Mouse (Mus musculus) MEL (cell line): ENCODE data around the gene Slc9c1. TPM values are rescaled to one million over a fixed set of nuclear protein-coding genes. Genes with fewer than 3 reads are reported as not detected.

Experiments
- DNase-seq: peaks from one replicate; pipeline ENCODE4 v3.0.0; 2011; ENCODE audit warnings: low read depth, low spot score
- H3K27ac ChIP-seq: 2 replicates; pipeline ENCODE4 v1.5.1; 2012; ENCODE audit warnings: low read depth, mild to moderate bottlenecking, control low read depth, low read length, moderate library complexity; ENCODE audit not compliant: control insufficient read depth
- H3K27me3 ChIP-seq, 2 experiments: fragments of 150-350 bp in 1 of 2; sonication (generic) in 1 of 2; 2 replicates each; pipeline ENCODE4 v1.6.1; 2012; ENCODE audit warnings: low read length in 2 of 2, mild to moderate bottlenecking in 2 of 2, improper control_type of control experiment in 1 of 2, moderate library complexity in 1 of 2; ENCODE audit not compliant: insufficient read depth in 2 of 2, control insufficient read depth in 1 of 2
- H3K36me3 ChIP-seq, 2 experiments: 2 replicates each; pipeline ENCODE4 v1.6.1; 2012 to 2014; ENCODE audit warnings: low read length in 2 of 2, improper control_type of control experiment in 1 of 2, inconsistent platforms in 1 of 2, mild to moderate bottlenecking in 1 of 2; ENCODE audit not compliant: insufficient read depth in 2 of 2, control insufficient read depth in 1 of 2
- H3K4me1 ChIP-seq, 2 experiments: fragments of 150-350 bp in 1 of 2; sonication (generic) in 1 of 2; 2 replicates each; pipeline ENCODE4 v1.6.1; 2012; ENCODE audit warnings: low read length in 2 of 2, improper control_type of control experiment in 1 of 2, mild to moderate bottlenecking in 1 of 2; ENCODE audit not compliant: insufficient read depth in 2 of 2, control insufficient read depth in 1 of 2
- H3K4me3 ChIP-seq, 2 experiments: fragments of 150-350 bp in 1 of 2; sonication (generic) in 1 of 2; 2 replicates each; pipeline ENCODE4 v1.5.1; 2012; ENCODE audit warnings: low read depth in 2 of 2, low read length in 2 of 2, mild to moderate bottlenecking in 2 of 2, moderate library complexity in 2 of 2, control low read depth in 1 of 2, improper control_type of control experiment in 1 of 2; ENCODE audit not compliant: control insufficient read depth in 1 of 2, insufficient read depth in 1 of 2
- H3K79me2 ChIP-seq: 2 replicates; pipeline ENCODE4 v1.6.1; 2012; ENCODE audit warnings: mild to moderate bottlenecking, low read length, moderate library complexity; ENCODE audit not compliant: control insufficient read depth, poor library complexity, insufficient read depth
- H3K9ac ChIP-seq: 2 replicates; pipeline ENCODE4 v1.6.1; 2012; ENCODE audit warnings: low read depth, mild to moderate bottlenecking, control low read depth, low read length, moderate library complexity; ENCODE audit not compliant: control insufficient read depth, poor library complexity, severe bottlenecking
- H3K9me3 ChIP-seq: fragments of 150-350 bp; sonication (generic); replicated peaks from 2 replicates; pipeline ENCODE4 v1.6.1; 2012; ENCODE audit warnings: mild to moderate bottlenecking, low read length, improper control_type of control experiment, moderate library complexity; ENCODE audit not compliant: insufficient read depth
- BHLHE40 ChIP-seq: IDR thresholded peaks from 2 replicates; pipeline ENCODE4 v1.6.1; 2012; ENCODE audit warnings: low read depth, mild to moderate bottlenecking, inconsistent platforms, low read length, improper control_type of control experiment, borderline replicate concordance
- CHD2 ChIP-seq: IDR thresholded peaks from 2 replicates; pipeline ENCODE4 v1.6.1; 2011; ENCODE audit warnings: low read length, improper control_type of control experiment
- CTCF ChIP-seq, 3 experiments: IDR thresholded peaks in 2 of 3; conservative IDR thresholded peaks in 1 of 3; 2 replicates each; pipeline ENCODE4 v1.5.1; 2011 to 2012; ENCODE audit warnings: low read length in 3 of 3, low read depth in 2 of 3, mild to moderate bottlenecking in 2 of 3, improper control_type of control experiment in 1 of 3, inconsistent platforms in 1 of 3, mixed read lengths in 1 of 3, moderate library complexity in 1 of 3; ENCODE audit not compliant: control insufficient read depth in 1 of 3, insufficient read depth in 1 of 3, poor library complexity in 1 of 3, severe bottlenecking in 1 of 3
- E2F4 ChIP-seq: IDR thresholded peaks from 2 replicates; pipeline ENCODE4 v1.6.1; 2011; ENCODE audit warnings: low read depth, low read length, improper control_type of control experiment, borderline replicate concordance
- EP300 ChIP-seq, 2 experiments: IDR thresholded peaks; 2 replicates each; pipeline ENCODE4 v1.6.1; 2011; ENCODE audit warnings: improper control_type of control experiment in 2 of 2, low read length in 2 of 2, low read depth in 1 of 2, mild to moderate bottlenecking in 1 of 2
- ETS1 ChIP-seq: IDR thresholded peaks from 2 replicates; pipeline ENCODE4 v1.6.1; 2012; ENCODE audit warnings: low read depth, mild to moderate bottlenecking, inconsistent platforms, low read length, improper control_type of control experiment, moderate library complexity
- GABPA ChIP-seq: IDR thresholded peaks from 2 replicates; pipeline ENCODE4 v1.6.1; 2012; ENCODE audit warnings: low read depth, mild to moderate bottlenecking, inconsistent platforms, low read length, improper control_type of control experiment, moderate library complexity
- MAFK ChIP-seq: IDR thresholded peaks from 2 replicates; pipeline ENCODE4 v1.6.1; 2011; ENCODE audit warnings: low read depth, mild to moderate bottlenecking, low read length, improper control_type of control experiment, borderline replicate concordance
- MAX ChIP-seq: IDR thresholded peaks from 2 replicates; pipeline ENCODE4 v1.6.1; 2011; ENCODE audit warnings: low read length, improper control_type of control experiment
- MEF2A ChIP-seq: IDR thresholded peaks from 2 replicates; pipeline ENCODE4 v1.6.1; 2014; ENCODE audit warnings: low read depth, mild to moderate bottlenecking, inconsistent platforms, low read length, improper control_type of control experiment; ENCODE audit not compliant: poor library complexity, insufficient replicate concordance, severe bottlenecking; ENCODE audit errors: extremely low read depth
- MYC ChIP-seq: IDR thresholded peaks from 2 replicates; pipeline ENCODE4 v1.6.1; 2011; ENCODE audit warnings: low read depth, mild to moderate bottlenecking, low read length, improper control_type of control experiment, moderate library complexity
- POLR2A ChIP-seq, 2 experiments: IDR thresholded peaks; 2 replicates each; pipeline ENCODE4 v1.6.1; 2011 to 2012; ENCODE audit warnings: low read length in 2 of 2, mild to moderate bottlenecking in 2 of 2, control low read depth in 1 of 2, improper control_type of control experiment in 1 of 2, low read depth in 1 of 2, moderate library complexity in 1 of 2; ENCODE audit not compliant: control insufficient read depth in 1 of 2, insufficient read depth in 1 of 2, poor library complexity in 1 of 2
- RAD21 ChIP-seq: IDR thresholded peaks from 2 replicates; pipeline ENCODE4 v1.6.1; 2011; ENCODE audit warnings: mild to moderate bottlenecking, low read depth, low read length, improper control_type of control experiment
- SMC3 ChIP-seq: IDR thresholded peaks from 2 replicates; pipeline ENCODE4 v1.6.1; 2011; ENCODE audit warnings: low read depth, low read length, improper control_type of control experiment
- TBP ChIP-seq: IDR thresholded peaks from 2 replicates; pipeline ENCODE4 v1.8.0; 2011; ENCODE audit warnings: low read depth, low read length, improper control_type of control experiment
- UBTF ChIP-seq: IDR thresholded peaks from 2 replicates; pipeline ENCODE4 v1.6.1; 2012; ENCODE audit warnings: low read depth, mild to moderate bottlenecking, inconsistent platforms, low read length, improper control_type of control experiment, moderate library complexity, borderline replicate concordance; ENCODE audit not compliant: insufficient read depth
- ZC3H11A ChIP-seq: IDR thresholded peaks from 2 replicates; pipeline ENCODE4 v1.6.1; 2012; ENCODE audit warnings: low read depth, mild to moderate bottlenecking, inconsistent platforms, low read length, improper control_type of control experiment
- ZKSCAN1 ChIP-seq: IDR thresholded peaks from 2 replicates; pipeline ENCODE4 v1.6.1; 2012; ENCODE audit warnings: low read depth, mild to moderate bottlenecking, inconsistent platforms, low read length, improper control_type of control experiment, moderate library complexity
- polyA plus RNA-seq, 2 experiments: library from polyadenylated mRNA; stranded (reverse) in 1 of 2; unstranded in 1 of 2; fragments of >175 nt in 1 of 2; fragments of >200 nt in 1 of 2; gene quantifications; 2 replicates each; pipeline versions ENCODE4 v1.2.1 to v1.2.4; 2012; ENCODE audit warnings: low replicate concordance in 2 of 2, low read depth in 1 of 2; ENCODE audit not compliant: insufficient read length in 2 of 2, insufficient read depth in 1 of 2, missing spikeins in 1 of 2
- total RNA-seq: library from RNA; depleted of rRNA; stranded (reverse); fragments of 300-350 nt; gene quantifications from 2 replicates; pipeline ENCODE4 v1.2.3, GENCODE M21; 2012

Slc9c1 gene
- total and polyA plus RNA-seq, 3 experiments = not detected

DNA sequence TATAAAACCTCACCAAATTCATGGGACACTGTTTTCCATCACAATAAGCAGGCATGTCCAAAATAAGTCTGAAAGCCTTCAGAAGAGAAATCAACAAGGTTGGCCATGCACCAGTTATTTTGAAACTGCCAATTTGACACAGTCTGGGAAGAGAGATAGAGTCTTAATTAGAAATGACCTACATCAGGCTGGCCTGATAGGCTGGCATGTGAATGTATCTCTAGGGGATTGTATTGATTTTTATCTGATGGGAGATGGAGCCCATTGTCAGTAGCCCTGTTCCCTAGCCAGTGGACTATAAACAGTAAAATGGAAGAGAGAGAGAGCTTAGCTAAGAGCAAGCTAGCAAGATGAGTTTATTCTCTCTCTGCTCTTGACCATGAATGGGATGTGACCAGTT lies 60.4 kb downstream of the Slc9c1 start (continued):
- no peak for TF ChIP-seq TBP
- no peak for TF ChIP-seq E2F4

DNA sequence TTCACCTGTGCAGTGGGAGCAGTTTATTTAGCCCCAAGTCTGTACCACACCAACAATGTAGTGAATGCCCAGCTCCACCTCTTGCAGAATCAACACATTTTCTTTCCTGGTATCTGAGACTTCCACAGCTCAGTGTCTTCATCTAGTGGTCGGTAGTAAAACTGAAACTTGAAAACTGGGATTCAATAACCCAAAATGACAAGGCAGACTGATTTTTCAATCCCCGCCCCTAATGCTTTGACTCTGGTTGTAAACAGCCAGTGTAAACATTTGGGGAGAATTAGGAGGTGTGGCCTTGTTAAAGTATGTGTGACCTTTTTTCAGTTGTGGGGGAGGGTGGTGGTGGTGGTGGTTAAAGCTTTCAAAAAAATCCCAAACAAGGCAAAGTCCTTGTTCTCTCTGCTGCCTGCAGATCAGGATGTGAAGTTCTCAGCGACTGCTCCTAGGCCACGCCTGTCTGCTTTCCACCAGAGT lies 73.4 kb downstream of the Slc9c1 start:
- no peak overlapping the region for H3K9ac ChIP-seq
- H3K79me2 ChIP-seq = no peaks in the 10 kb centered on the region
- no peaks in the 10 kb centered on the region; a peak in 1 of 4 replicates for H3K27me3 ChIP-seq
- H3K9me3 ChIP-seq = no peaks in the 10 kb centered on the region
- H3K4me3 ChIP-seq = no peak overlapping the region
- H3K36me3 ChIP-seq = no peaks in the 10 kb centered on the region
- no peaks in the 10 kb centered on the region for H3K4me1 ChIP-seq
- no peak for DNase-seq
- TF ChIP-seq SMC3 = peak; percentile 21; the same call in 1 of the 2 replicates
- TF ChIP-seq RAD21 = peak; percentile 27
- peak in 2 of 3 experiments; percentile 14 to 33; a peak in 2 of 6 replicates for TF ChIP-seq CTCF (IDR thresholded peaks at IDR 0.05 in 2 of 3, conservative IDR thresholded peaks at IDR 0.05 in 1 of 3; ENCODE audit: control insufficient read depth in 1 of 3, insufficient read depth in 1 of 3, low read depth in 2 of 3, low read length in 3 of 3, poor library complexity in 1 of 3, severe bottlenecking in 1 of 3)
- no peak for TF ChIP-seq POLR2A (IDR thresholded peaks at IDR 0.05; ENCODE audit: control insufficient read depth in 1 of 2, insufficient read depth in 1 of 2, low read depth in 1 of 2, low read length in 2 of 2, poor library complexity in 1 of 2)
- peak; percentile 4; the same call in 1 of the 2 replicates for TF ChIP-seq ZC3H11A
- TF ChIP-seq, all 39 proteins: peak for 4
- no peak overlapping the region for H3K27ac ChIP-seq

DNA sequence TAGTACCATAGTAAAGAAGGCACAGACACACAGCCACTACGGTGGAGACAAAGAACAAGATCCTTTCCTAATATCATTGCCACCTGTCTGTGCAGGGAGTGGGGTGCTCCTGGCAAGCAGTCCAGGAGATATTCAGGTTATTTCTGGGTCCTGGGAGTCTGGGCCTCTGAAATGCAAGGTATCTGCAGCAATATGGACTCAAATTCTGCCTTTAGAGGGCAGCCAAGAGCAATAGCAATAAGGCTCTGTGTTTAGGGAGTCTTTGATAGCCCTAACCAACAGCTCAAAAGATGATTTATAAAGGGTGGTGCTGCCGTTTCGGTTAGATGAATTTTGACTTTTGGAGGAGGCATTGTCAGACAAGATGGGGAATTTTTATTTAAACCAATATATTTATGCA lies 74.2 kb downstream of the Slc9c1 start:
- peak; percentile 48 for DNase-seq
- Histone ChIP-seq H3K9ac (no peak overlapping the region), H3K27ac (no peak overlapping the region), H3K79me2 (no peaks in the 10 kb centered on the region), H3K9me3 (no peaks in the 10 kb centered on the region), H3K4me1 (no peaks in the 10 kb centered on the region), H3K4me3 (no peak overlapping the region), H3K36me3 (no peaks in the 10 kb centered on the region), H3K27me3 (no peaks in the 10 kb centered on the region; a peak in 1 of 4 replicates)
- TF ChIP-seq MAFK (no peak), MAX (no peak), SMC3 (peak; percentile 52), CHD2 (no peak), ETS1 (no peak), RAD21 (peak; percentile 33), ZC3H11A (0 out of 2 replicates have a peak, but pooled peaks have one; percentile 8), CTCF (IDR thresholded peaks at IDR 0.05 in 2 of 3, conservative IDR thresholded peaks at IDR 0.05 in 1 of 3; ENCODE audit: control insufficient read depth in 1 of 3, insufficient read depth in 1 of 3, low read depth in 2 of 3, low read length in 3 of 3, poor library complexity in 1 of 3, severe bottlenecking in 1 of 3) (peak in 2 of 3 experiments; percentile 25 to 60; a peak in 4 of 6 replicates)

DNA sequence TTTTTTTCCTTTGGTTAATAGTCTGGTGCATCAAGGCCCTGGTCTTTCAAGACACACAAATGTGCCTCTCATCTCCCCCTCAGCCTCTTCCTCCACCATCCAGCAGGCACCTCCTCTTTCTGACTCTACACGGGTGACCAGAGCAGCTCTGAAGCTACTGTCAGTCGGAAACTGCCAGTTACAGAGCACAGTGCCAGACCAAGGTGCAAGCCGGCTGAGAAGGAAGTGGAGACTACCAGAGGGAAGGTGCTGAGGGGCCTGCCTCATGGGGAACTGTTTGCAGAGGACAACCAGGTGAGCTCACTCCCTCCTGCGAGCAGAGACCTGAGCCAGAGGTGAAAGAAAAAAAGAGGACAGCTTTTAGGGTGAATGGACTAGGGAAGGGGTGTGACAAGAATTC lies 75.2 kb downstream of the Slc9c1 start, which contains the start of gene Gcsam:
Gene Gcsam, plus strand, starts transcription at position 114 of the 400 bp plus-strand sequence.
- Histone ChIP-seq H3K36me3 (no peaks in the 10 kb centered on the region), H3K9ac (no peak within 1 kb of the TSS), H3K27ac (no peak within 1 kb of the TSS), H3K79me2 (no peaks in the 10 kb centered on the region), H3K9me3 (no peaks in the 10 kb centered on the region), H3K4me1 (no peaks in the 10 kb centered on the region), H3K27me3 (no peaks in the 10 kb centered on the region; a peak in 1 of 4 replicates), H3K4me3 (no peak within 1 kb of the TSS)
- TF ChIP-seq CHD2 = no peak
- TF ChIP-seq UBTF = no peak
- no peak for TF ChIP-seq BHLHE40
- no peak for TF ChIP-seq EP300 (IDR thresholded peaks at IDR 0.05; ENCODE audit: low read depth in 1 of 2, low read length in 2 of 2)
- TF ChIP-seq MYC = no peak
- TF ChIP-seq MEF2A = no peak
- TF ChIP-seq ZKSCAN1 = no peak
- TF ChIP-seq GABPA = no peak
- DNase-seq = no peak
